Mouse (Mus musculus): ENCODE measurements around the gene Nagk. TPM values are rescaled to one million over a fixed set of nuclear protein-coding genes. Genes with fewer than 3 reads are reported as not detected.

Nagk gene
- total and polyA plus RNA-seq, 3 experiments, result 14.1 to 18.3 (median 16.1) TPM

DNA sequence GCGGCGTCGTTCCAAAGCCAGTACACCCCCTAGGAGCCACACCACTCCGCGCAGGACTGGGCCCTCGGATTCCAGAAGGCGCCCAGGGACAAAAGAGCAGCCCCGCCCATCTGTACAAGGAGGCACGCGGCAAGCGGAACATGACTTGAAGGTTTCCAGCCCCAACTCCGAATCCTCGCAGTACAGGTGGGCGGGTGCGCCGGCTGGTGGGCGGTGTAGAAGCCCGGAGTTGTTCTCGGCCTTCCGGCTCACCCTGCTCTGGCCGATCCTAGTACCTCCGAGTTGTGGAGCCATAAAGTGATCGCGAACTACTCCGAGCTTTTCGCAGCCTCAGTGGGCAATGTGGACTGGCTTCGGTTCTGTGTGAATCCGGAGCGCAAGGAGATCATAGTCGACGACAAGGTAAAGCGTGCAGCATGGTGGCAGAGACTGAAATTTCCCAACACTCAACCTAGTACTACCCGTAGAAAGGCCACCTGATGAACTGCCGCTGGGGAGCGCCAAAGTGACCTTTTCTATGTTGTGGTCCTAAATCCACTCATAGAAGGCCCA lies 31.8 kb upstream of the Nagk start:
- TF ChIP-seq EP300 (IDR thresholded peaks at IDR 0.05; ENCODE audit: insufficient read depth, low read depth, low read length) (no peak), POLR2A (IDR thresholded peaks at IDR 0.05; ENCODE audit: insufficient read depth, low read depth, low read length) (no peak), CTCF (IDR thresholded peaks at IDR 0.05) (peak; percentile 21; the same call in 1 of the 2 replicates)
- Histone ChIP-seq H3K27me3 (ENCODE audit: control insufficient read depth, insufficient read depth, low read length) (no peaks in the 10 kb centered on the region), H3K9ac (ENCODE audit: low read depth, low read length) (peak overlapping the region; percentile 4), H3K27ac (no peak overlapping the region), H3K4me1 (ENCODE audit: control insufficient read depth, insufficient read depth, low read length) (peaks cover 1% of the 10 kb centered on the region; the same call in 1 of the 2 replicates), H3K4me3 (peak overlapping the region; percentile 33), H3K79me2 (replicated peaks; ENCODE audit: control insufficient read depth, insufficient read depth, low read length) (no peaks in the 10 kb centered on the region), H3K36me3 (ENCODE audit: control insufficient read depth, insufficient read depth, low read length) (no peaks in the 10 kb centered on the region)
- DNase-seq, result peak; percentile 31 to 36
- WGBS, result 6% methylated on average over 35 of the region's 35 CpGs
- intact Hi-C loops (cut with DNase I), result no loop called here

DNA sequence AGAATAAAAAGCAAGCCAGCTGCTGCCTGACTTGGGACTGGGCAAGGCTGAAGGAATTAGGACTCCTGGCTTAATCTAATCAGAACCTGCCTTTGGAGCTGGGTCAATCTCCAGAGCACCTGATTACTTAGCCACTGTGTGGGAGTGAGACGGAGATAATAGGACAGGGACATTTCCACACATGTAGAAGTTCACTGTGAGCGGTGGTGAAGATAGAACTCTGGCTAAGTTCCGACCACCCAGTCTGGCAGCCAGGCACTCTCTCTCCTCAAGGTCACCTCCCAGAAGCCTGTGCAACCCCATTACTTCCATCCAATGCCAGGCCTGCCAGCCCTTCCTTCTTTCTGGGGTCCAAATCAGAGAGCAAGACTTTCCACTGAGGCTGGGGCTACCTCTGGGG lies 27.8 kb upstream of the Nagk start:
- 41% methylated on average over 3 of the region's 3 CpGs for WGBS
- no peaks in the 10 kb centered on the region for H3K36me3 ChIP-seq (ENCODE audit: control insufficient read depth, insufficient read depth, low read length)
- H3K27me3 ChIP-seq (ENCODE audit: control insufficient read depth, insufficient read depth, low read length), result no peaks in the 10 kb centered on the region
- no peak for TF ChIP-seq POLR2A (IDR thresholded peaks at IDR 0.05; ENCODE audit: insufficient read depth, low read depth, low read length)
- TF ChIP-seq EP300 (IDR thresholded peaks at IDR 0.05; ENCODE audit: insufficient read depth, low read depth, low read length), result 0 out of 2 replicates have a peak, but pooled peaks have one; percentile 13
- no peak overlapping the region for H3K4me3 ChIP-seq
- DNase-seq, result peak in 1 of 2 experiments; percentile 40
- no peak overlapping the region for H3K9ac ChIP-seq (ENCODE audit: low read depth, low read length)
- H3K79me2 ChIP-seq (replicated peaks; ENCODE audit: control insufficient read depth, insufficient read depth, low read length), result no peaks in the 10 kb centered on the region
- H3K27ac ChIP-seq, result no peak overlapping the region
- H3K4me1 ChIP-seq (ENCODE audit: control insufficient read depth, insufficient read depth, low read length), result peaks cover 3% of the 10 kb centered on the region; the same call in 1 of the 2 replicates
- intact Hi-C loops (cut with DNase I), result no loop called here

DNA sequence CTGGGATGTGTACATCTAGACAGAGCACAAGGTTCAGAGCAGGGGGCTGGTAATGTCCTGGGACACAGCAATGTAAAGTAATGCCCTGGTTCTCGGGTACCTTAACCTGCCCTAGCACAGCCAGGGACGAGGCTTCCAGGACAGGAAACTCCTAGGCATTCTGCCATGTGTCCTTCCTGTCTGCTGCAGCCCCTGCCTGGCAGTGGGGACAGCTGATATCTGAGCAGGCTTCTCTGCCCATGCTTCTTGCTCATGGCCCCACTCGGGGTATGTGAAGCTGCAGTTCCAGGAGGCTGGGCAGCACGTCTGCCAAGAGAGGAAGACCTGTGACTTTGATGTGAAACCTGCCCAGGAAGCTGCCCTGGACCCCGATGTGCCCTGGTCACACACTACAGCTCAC lies 26.3 kb upstream of the Nagk start:
- H3K9ac ChIP-seq (ENCODE audit: low read depth, low read length), result no peak overlapping the region
- no peaks in the 10 kb centered on the region for H3K36me3 ChIP-seq (ENCODE audit: control insufficient read depth, insufficient read depth, low read length)
- WGBS, result 25% methylated on average over 5 of the region's 5 CpGs
- no peaks in the 10 kb centered on the region for H3K27me3 ChIP-seq (ENCODE audit: control insufficient read depth, insufficient read depth, low read length)
- TF ChIP-seq POLR2A (IDR thresholded peaks at IDR 0.05; ENCODE audit: insufficient read depth, low read depth, low read length), result no peak
- no peak for TF ChIP-seq EP300 (IDR thresholded peaks at IDR 0.05; ENCODE audit: insufficient read depth, low read depth, low read length)
- no peak for TF ChIP-seq CTCF (IDR thresholded peaks at IDR 0.05)
- no peaks in the 10 kb centered on the region for H3K79me2 ChIP-seq (replicated peaks; ENCODE audit: control insufficient read depth, insufficient read depth, low read length)
- peaks cover 1% of the 10 kb centered on the region; the same call in 1 of the 2 replicates for H3K4me1 ChIP-seq (ENCODE audit: control insufficient read depth, insufficient read depth, low read length)
- H3K27ac ChIP-seq, result no peak overlapping the region
- peak in 1 of 2 experiments; percentile 39 for DNase-seq
- intact Hi-C loops (cut with DNase I), result no loop called here
- H3K4me3 ChIP-seq, result no peak overlapping the region

DNA sequence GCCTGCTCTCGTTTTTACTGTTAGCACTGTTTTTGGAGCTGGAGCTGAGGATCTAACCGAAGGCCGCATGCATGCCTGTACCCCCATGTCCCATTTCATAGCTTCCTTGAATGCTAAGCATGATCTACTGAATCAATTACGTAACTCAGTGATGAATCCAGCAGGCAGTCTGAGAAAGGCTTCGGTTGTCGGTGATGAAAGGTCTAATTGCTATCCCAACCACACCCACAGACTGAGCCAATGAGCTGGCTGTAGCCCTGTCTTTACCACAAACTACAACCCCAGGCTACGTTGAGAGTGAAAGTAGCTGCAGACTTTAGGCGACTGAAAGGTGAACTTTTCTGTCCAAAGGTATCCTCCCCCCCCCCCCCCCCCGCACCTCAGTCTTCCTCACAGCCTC lies 20.7 kb upstream of the Nagk start:
- no peak overlapping the region for H3K4me3 ChIP-seq

DNA sequence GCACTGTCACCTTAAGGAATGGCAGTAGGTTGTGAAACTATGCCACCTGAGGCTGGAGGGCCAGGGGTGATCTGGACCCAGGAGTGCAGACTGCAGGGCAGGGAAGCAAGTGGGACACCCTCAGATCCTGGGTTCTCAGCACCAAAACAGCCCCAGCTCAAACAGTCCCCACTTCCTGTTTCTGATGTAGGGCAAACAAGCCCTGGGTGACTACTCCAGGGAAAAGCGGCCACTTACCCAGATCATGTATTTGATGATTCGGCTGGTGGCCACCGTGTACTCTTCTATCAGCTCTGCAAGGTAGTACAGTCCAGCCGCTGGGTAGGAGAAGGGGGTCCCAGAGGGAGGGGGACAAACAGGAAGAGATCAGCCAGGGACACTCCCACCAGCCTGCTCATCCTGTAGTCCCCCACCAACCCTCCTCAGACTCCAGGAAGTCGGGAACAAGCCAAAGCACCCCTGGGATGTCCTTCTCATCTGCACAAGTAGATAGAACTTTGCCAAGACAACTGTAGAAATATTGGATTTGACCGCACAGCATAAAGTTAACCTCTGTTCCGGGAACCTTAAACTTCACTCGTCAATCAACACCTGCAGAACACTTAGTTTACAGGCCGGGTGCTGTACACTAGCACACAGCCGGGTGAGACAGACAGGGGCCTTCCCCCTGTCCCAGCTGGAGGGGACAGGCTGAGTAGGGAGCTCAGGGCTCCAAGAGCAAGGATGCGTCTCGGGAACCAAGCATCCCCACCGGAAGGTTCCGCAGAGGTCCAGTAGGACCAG lies 19.8 kb upstream of the Nagk start:
- Histone ChIP-seq H3K79me2 (replicated peaks; ENCODE audit: control insufficient read depth, insufficient read depth, low read length) (no peaks in the 10 kb centered on the region), H3K36me3 (ENCODE audit: control insufficient read depth, insufficient read depth, low read length) (no peaks in the 10 kb centered on the region), H3K4me3 (peak overlapping the region; percentile 89), H3K9ac (ENCODE audit: low read depth, low read length) (peak overlapping the region; percentile 98), H3K27me3 (ENCODE audit: control insufficient read depth, insufficient read depth, low read length) (no peaks in the 10 kb centered on the region), H3K4me1 (ENCODE audit: control insufficient read depth, insufficient read depth, low read length) (peaks cover 3% of the 10 kb centered on the region), H3K27ac (peak overlapping the region; percentile 88)
- WGBS, result 1% methylated on average over 14 of the region's 14 CpGs
- DNase-seq, result peak; percentile 23 to 27
- TF ChIP-seq EP300 (IDR thresholded peaks at IDR 0.05; ENCODE audit: insufficient read depth, low read depth, low read length) (no peak), CTCF (IDR thresholded peaks at IDR 0.05) (no peak), POLR2A (IDR thresholded peaks at IDR 0.05; ENCODE audit: insufficient read depth, low read depth, low read length) (no peak)
- intact Hi-C loops (cut with DNase I), result loop anchor here (5.0 kb wide), 2 partner anchors 57 to 137 kb away; partner anchors contain the start of gene Paip2b

More for the DNA sequence above, 20.7 kb upstream of the Nagk start:
- DNase-seq, result no peak
- no peaks in the 10 kb centered on the region for H3K27me3 ChIP-seq (ENCODE audit: control insufficient read depth, insufficient read depth, low read length)
- TF ChIP-seq EP300 (IDR thresholded peaks at IDR 0.05; ENCODE audit: insufficient read depth, low read depth, low read length) (no peak), POLR2A (IDR thresholded peaks at IDR 0.05; ENCODE audit: insufficient read depth, low read depth, low read length) (no peak), CTCF (IDR thresholded peaks at IDR 0.05) (no peak)
- H3K9ac ChIP-seq (ENCODE audit: low read depth, low read length), result no peak overlapping the region
- H3K27ac ChIP-seq, result no peak overlapping the region
- WGBS, result 57% methylated on average over 9 of the region's 9 CpGs
- no peaks in the 10 kb centered on the region for H3K36me3 ChIP-seq (ENCODE audit: control insufficient read depth, insufficient read depth, low read length)
- H3K4me1 ChIP-seq (ENCODE audit: control insufficient read depth, insufficient read depth, low read length), result peaks cover 3% of the 10 kb centered on the region
- intact Hi-C loops (cut with DNase I), result no loop called here
- H3K79me2 ChIP-seq (replicated peaks; ENCODE audit: control insufficient read depth, insufficient read depth, low read length), result no peaks in the 10 kb centered on the region

Data from heart, adult 2 months (tissue).